Mouse (Mus musculus) G1E (cell line): Measurements from ENCODE around the gene AU040320.

ENCODE experiments used
- CTCF ChIP-seq: IDR thresholded peaks from 2 replicates; pipeline ENCODE4 v1.5.1; 2012; ENCODE audit warnings: low read depth, low read length, inconsistent platforms, mixed read lengths
- GATA1 ChIP-seq: IDR thresholded peaks from 2 replicates; pipeline ENCODE4 v1.6.1; 2012; ENCODE audit warnings: borderline replicate concordance, low read length, inconsistent platforms, mixed read lengths
- POLR2AphosphoS5 ChIP-seq: IDR thresholded peaks from 2 replicates; pipeline ENCODE4 v1.6.1; 2012; ENCODE audit warnings: low read depth, low read length, inconsistent platforms; ENCODE audit not compliant: insufficient replicate concordance
- TAL1 ChIP-seq: conservative IDR thresholded peaks from 2 replicates; pipeline ENCODE4 v1.6.1; 2012; ENCODE audit warnings: low read depth, low read length, inconsistent platforms, mixed read lengths

- no peak for TF ChIP-seq CTCF
- no peak for TF ChIP-seq TAL1
- TF ChIP-seq GATA1 = no peak
- TF ChIP-seq POLR2AphosphoS5 = no peak
Observed at GRCm38 (mm10) chr4:126735382-126736000, 17.9 kb upstream of the AU040320 start.
